Mouse (Mus musculus) stomach, postnatal 0 days (tissue): ENCODE data around the gene Lmntd1. TPM values are rescaled to one million over a fixed set of nuclear protein-coding genes. Genes with fewer than 3 reads are reported as not detected.

Experiments
- ATAC-seq: fragments of 200-750 bp; cut with Nextera tagmentation; 2 replicates; pipeline ENCODE4 v1.8.0; 2017; ENCODE audit not compliant: low FRiP score, low TSS enrichment
- DNase-seq: peaks from one replicate; pipeline ENCODE4 v3.0.0-alpha.2; 2016; ENCODE audit warnings: low spot score
- H3K27ac ChIP-seq: fragments of 300-500 bp; sonication (generic); replicated peaks from 2 replicates; pipeline ENCODE4 v1.5.1; 2014; ENCODE audit warnings: mild to moderate bottlenecking, control low read depth
- H3K27me3 ChIP-seq: fragments of 300-500 bp; sonication (generic); 2 replicates; pipeline ENCODE4 v1.6.1; 2014; ENCODE audit warnings: low read length; ENCODE audit not compliant: control insufficient read depth, insufficient read depth
- H3K36me3 ChIP-seq: fragments of 300-500 bp; sonication (generic); 2 replicates; pipeline ENCODE4 v1.6.1; 2014; ENCODE audit warnings: low read length, mixed read lengths; ENCODE audit not compliant: control insufficient read depth, insufficient read depth
- H3K4me1 ChIP-seq: fragments of 300-500 bp; sonication (generic); replicated peaks from 2 replicates; pipeline ENCODE4 v1.6.1; 2014; ENCODE audit warnings: antibody characterized with exemption; ENCODE audit not compliant: control insufficient read depth, insufficient read depth
- H3K4me2 ChIP-seq: fragments of 300-500 bp; sonication (generic); replicated peaks from 2 replicates; pipeline ENCODE4 v1.6.1; 2014; ENCODE audit warnings: low read depth, mild to moderate bottlenecking, control low read depth, moderate library complexity
- H3K4me3 ChIP-seq: fragments of 300-500 bp; sonication (generic); 2 replicates; pipeline ENCODE4 v1.5.1; 2014; ENCODE audit warnings: low read depth, low read length, control low read depth
- H3K9ac ChIP-seq: fragments of 300-500 bp; sonication (generic); 2 replicates; pipeline ENCODE4 v1.6.1; 2014; ENCODE audit warnings: mild to moderate bottlenecking, low read length, control low read depth, mixed read lengths
- H3K9me3 ChIP-seq: fragments of 300-500 bp; sonication (generic); 2 replicates; pipeline ENCODE4 v1.6.1; 2016; ENCODE audit warnings: low read length; ENCODE audit not compliant: control insufficient read depth
- CTCF ChIP-seq: IDR thresholded peaks from 2 replicates; pipeline ENCODE4 v1.5.1; 2016; ENCODE audit warnings: antibody characterized with exemption, low read depth, mild to moderate bottlenecking, moderate library complexity
- EP300 ChIP-seq: optimal IDR thresholded peaks from 2 replicates; pipeline ENCODE3; 2016; ENCODE audit warnings: antibody characterized with exemption
- WGBS: fragments of 180-500 bp; shearing (Covaris S2); extraction: QIAGEN DNeasy Blood & Tissue Kit; methylation state at CpG from one replicate; pipeline ENCODE4 v1.1.7; 2014; 5-methylcytosine and 5-hydroxymethylcytosine counted together
- polyA plus RNA-seq: library from polyadenylated mRNA; unstranded; fragments of >200 nt; fragmentation: Nextera tagmentation; extraction: Ambion mirVana; gene quantifications from 2 replicates; pipeline ENCODE4 v1.2.1, GENCODE M21; 2015

Lmntd1 gene
- polyA plus RNA-seq, 1 experiment from 2014 or later: 0.16 TPM

- DNase-seq (no peak), ATAC-seq (no peak)
- no peaks in the 10 kb centered on the region for H3K36me3 ChIP-seq
- no peak overlapping the region for H3K9ac ChIP-seq
- no peak overlapping the region for H3K4me2 ChIP-seq
- 77% methylated on average over 8 of the region's 8 CpGs for WGBS
- no peaks in the 10 kb centered on the region for H3K9me3 ChIP-seq
- no peaks in the 10 kb centered on the region for H3K27me3 ChIP-seq
- H3K27ac ChIP-seq: no peak overlapping the region
- TF ChIP-seq CTCF (no peak), EP300 (no peak)
- no peaks in the 10 kb centered on the region for H3K4me1 ChIP-seq
- H3K4me3 ChIP-seq: no peak overlapping the region
These were observed 144.7 kb downstream of the Lmntd1 start for GRCm38 (mm10) chr6:145469260-145469943.

GRCm38 (mm10) chr6:145464027-145464426, 150.1 kb downstream of the Lmntd1 start:
- TF ChIP-seq EP300 (no peak), CTCF (peak; percentile 38)

GRCm38 (mm10) chr6:145462677-145463245, 151.4 kb downstream of the Lmntd1 start:
- TF ChIP-seq CTCF (peak; percentile 13; the same call in 1 of the 2 replicates), EP300 (no peak)
- 81% methylated on average over 12 of the region's 12 CpGs for WGBS
- H3K27ac ChIP-seq: no peak overlapping the region
- H3K27me3 ChIP-seq: no peaks in the 10 kb centered on the region
- no peaks in the 10 kb centered on the region for H3K9me3 ChIP-seq
- no peaks in the 10 kb centered on the region for H3K36me3 ChIP-seq
- H3K4me2 ChIP-seq: no peak overlapping the region
- ATAC-seq: no peak
- DNase-seq: no peak
- H3K4me3 ChIP-seq: no peak overlapping the region
- no peaks in the 10 kb centered on the region for H3K4me1 ChIP-seq
- H3K9ac ChIP-seq: no peak overlapping the region

More at GRCm38 (mm10) chr6:145464027-145464426, 150.1 kb downstream of the Lmntd1 start:
- Histone ChIP-seq H3K36me3 (no peaks in the 10 kb centered on the region), H3K4me3 (no peak overlapping the region), H3K4me2 (no peak overlapping the region), H3K9me3 (no peaks in the 10 kb centered on the region), H3K4me1 (no peaks in the 10 kb centered on the region), H3K27ac (no peak overlapping the region), H3K27me3 (no peaks in the 10 kb centered on the region), H3K9ac (no peak overlapping the region)
- ATAC-seq (no peak), DNase-seq (no peak)
- 87% methylated on average over 4 of the region's 4 CpGs for WGBS

- no peak overlapping the region for H3K9ac ChIP-seq
- no peaks in the 10 kb centered on the region for H3K9me3 ChIP-seq
- H3K4me3 ChIP-seq: no peak overlapping the region
- DNase-seq (no peak), ATAC-seq (no peak)
- no peaks in the 10 kb centered on the region for H3K4me1 ChIP-seq
- WGBS: 74% methylated on average over 15 of the region's 15 CpGs
- no peak overlapping the region for H3K4me2 ChIP-seq
- H3K27ac ChIP-seq: no peak overlapping the region
- no peaks in the 10 kb centered on the region for H3K27me3 ChIP-seq
- TF ChIP-seq CTCF: no peak
- no peak for TF ChIP-seq EP300
- H3K36me3 ChIP-seq: no peaks in the 10 kb centered on the region
These were observed 157.1 kb downstream of the Lmntd1 start for GRCm38 (mm10) chr6:145457066-145457465.

GRCm38 (mm10) chr6:145450628-145451403, 163.3 kb downstream of the Lmntd1 start:
- 45% methylated on average over 15 of the region's 15 CpGs for WGBS
- ATAC-seq (0 out of 2 replicates have a peak, but pooled peaks have one; percentile 18), DNase-seq (no peak)
- Histone ChIP-seq H3K9ac (no peak overlapping the region), H3K36me3 (no peaks in the 10 kb centered on the region), H3K9me3 (no peaks in the 10 kb centered on the region), H3K4me3 (no peak overlapping the region), H3K4me2 (no peak overlapping the region), H3K4me1 (no peaks in the 10 kb centered on the region), H3K27me3 (no peaks in the 10 kb centered on the region), H3K27ac (no peak overlapping the region)
- TF ChIP-seq CTCF (no peak), EP300 (no peak)
